Mouse (Mus musculus) heart, adult 2 months (tissue): ENCODE measurements at regions not wholly inside any gene's neighbourhood (a gene's known extent, or its start where the extent isn't known, plus 50 kb on each side); places are given as distances from the start of the nearest gene placed in this dataset.

ENCODE experiments used
- CTCF ChIP-seq: fragments of 200-600 bp; IDR thresholded peaks from 2 replicates; pipeline ENCODE4 v1.8.1; 2022; ENCODE audit warnings: antibody characterized with exemption, mild to moderate bottlenecking, moderate library complexity
- EP300 ChIP-seq: fragments of 200-500 bp; IDR thresholded peaks from 2 replicates; pipeline ENCODE4 v1.6.1; 2011; ENCODE audit warnings: low read depth, low read length, control low read depth; ENCODE audit not compliant: insufficient read depth

GRCm38 (mm10) chr11:35052856-35053612, 68.0 kb upstream of the Slit3 start:
- TF ChIP-seq CTCF (no peak), EP300 (no peak)
